Mouse (Mus musculus) small intestine, adult 10 weeks (tissue): Measurements from ENCODE around the gene Ctso. TPM values are rescaled to one million over a fixed set of nuclear protein-coding genes. Genes with fewer than 3 reads are reported as not detected.

ENCODE experiments used
- polyA plus RNA-seq: library from polyadenylated mRNA; stranded (reverse); fragments of 350-450 nt; fragmentation: Illumina TruSeq; extraction: RNeasy Lipid Tissue Mini Kit (QIAGEN cat#74804); gene quantifications from one replicate; pipeline ENCODE4 v1.2.3, GENCODE M21; 2014; ENCODE audit warnings: low replicate concordance

The Ctso gene
- 90.3 TPM for polyA plus RNA-seq

GRCm38 (mm10) chr3:81932141-81933101 is at the start of gene Ctso:
TSS of gene Ctso (plus strand) at chr3:81932601.

GRCm38 (mm10) chr3:81976102-81976501 is 43.7 kb downstream of the Ctso start, which contains the start of gene Tdo2:
TSS of gene Tdo2 (minus strand) at chr3:81976202.

GRCm38 (mm10) chr3:81981990-81982389 is 49.6 kb downstream of the Ctso start, which contains the start of gene Asic5:
TSS of gene Asic5 (plus strand) at chr3:81982290.

Other genes with a start within 250 kb of the Ctso start
- 0.48 TPM for gene Tdo2, start 43.6 kb downstream of the Ctso start, polyA plus RNA-seq
- gene Asic5, start 49.7 kb downstream of the Ctso start, polyA plus RNA-seq = 2.9 TPM
- gene Gucy1b1, start 142.1 kb downstream of the Ctso start, polyA plus RNA-seq = 28.2 TPM
- 32.9 TPM for gene Gucy1a1, start 213.2 kb downstream of the Ctso start, polyA plus RNA-seq